Mouse (Mus musculus): Measurements from ENCODE around the gene Slc2a6. TPM values are rescaled to one million over a fixed set of nuclear protein-coding genes. Genes with fewer than 3 reads are reported as not detected.
A peak's percentile ranks its signal among the peaks of the same experiment; 100 is the strongest.

The Slc2a6 gene
- polyA plus RNA-seq, 1 experiment, result 1.8 TPM

DNA sequence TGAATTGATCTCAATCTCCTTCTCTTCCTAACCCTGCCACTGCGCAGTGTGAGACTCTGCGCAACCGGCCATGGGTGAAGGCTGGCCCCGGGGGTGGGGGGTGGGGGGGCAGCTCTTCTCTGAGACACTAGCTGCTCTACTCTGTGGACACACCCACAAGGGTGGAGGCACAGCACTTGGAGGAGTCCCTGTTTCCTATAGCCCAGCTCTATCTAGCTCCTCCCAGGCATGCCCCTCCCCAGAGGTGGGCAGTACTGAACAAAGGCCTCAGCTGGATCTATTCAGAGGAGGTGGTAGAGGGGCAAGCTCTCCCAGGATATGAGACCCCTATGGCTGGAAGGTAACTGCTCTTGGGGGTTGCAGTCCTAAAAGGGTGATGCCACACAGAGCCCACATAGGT lies 9.2 kb upstream of the Slc2a6 start:
- no peak overlapping the region for H3K4me3 ChIP-seq (ENCODE audit: insufficient read depth, low read depth, low read length)
- no peak overlapping the region for H3K27ac ChIP-seq (ENCODE audit: insufficient read depth, low read depth, low read length)
- no peak for DNase-seq
- peaks cover 7% of the 10 kb centered on the region; the same call in 1 of the 2 replicates for H3K4me1 ChIP-seq (ENCODE audit: control insufficient read depth, insufficient read depth, low read length)
- H3K27me3 ChIP-seq (replicated peaks; ENCODE audit: control insufficient read depth, insufficient read depth, low read length), result no peaks in the 10 kb centered on the region
- TF ChIP-seq POLR2A (IDR thresholded peaks at IDR 0.05; ENCODE audit: low read depth, low read length) (no peak), CTCF (conservative IDR thresholded peaks at IDR 0.05; ENCODE audit: insufficient read depth, insufficient read length, low read depth, low read length) (no peak)
- no peaks in the 10 kb centered on the region for H3K36me3 ChIP-seq (ENCODE audit: control insufficient read depth, insufficient read depth, low read length)
- 67% methylated on average over 4 of the region's 4 CpGs for WGBS

DNA sequence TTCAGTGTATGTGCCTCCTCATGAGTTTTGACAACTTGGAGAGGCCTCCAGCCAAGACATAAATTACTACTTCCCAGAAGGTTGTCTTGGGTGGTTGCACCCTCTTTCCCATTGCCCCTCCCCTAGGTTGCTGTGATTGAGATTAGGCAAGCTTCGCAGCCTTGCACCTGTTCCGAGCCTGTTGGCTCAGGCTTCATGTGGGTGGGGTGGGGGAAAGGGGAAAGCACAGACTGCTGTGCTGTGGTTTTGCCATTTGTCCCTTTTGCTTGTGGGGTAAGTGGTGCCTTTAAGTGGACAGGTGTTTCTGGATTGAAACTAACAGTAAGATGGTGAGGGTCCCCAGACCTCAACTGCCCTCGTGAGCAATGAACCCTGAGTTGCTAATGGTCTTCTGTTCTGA lies 8.2 kb upstream of the Slc2a6 start:
- H3K27ac ChIP-seq (ENCODE audit: insufficient read depth, low read depth, low read length), result no peak overlapping the region
- TF ChIP-seq POLR2A (IDR thresholded peaks at IDR 0.05; ENCODE audit: low read depth, low read length) (no peak), CTCF (conservative IDR thresholded peaks at IDR 0.05; ENCODE audit: insufficient read depth, insufficient read length, low read depth, low read length) (no peak)
- WGBS, result 47% methylated on average over 3 of the region's 3 CpGs
- no peaks in the 10 kb centered on the region for H3K36me3 ChIP-seq (ENCODE audit: control insufficient read depth, insufficient read depth, low read length)
- peaks cover 4% of the 10 kb centered on the region; the same call in 1 of the 2 replicates for H3K4me1 ChIP-seq (ENCODE audit: control insufficient read depth, insufficient read depth, low read length)
- no peaks in the 10 kb centered on the region for H3K27me3 ChIP-seq (replicated peaks; ENCODE audit: control insufficient read depth, insufficient read depth, low read length)
- no peak overlapping the region for H3K4me3 ChIP-seq (ENCODE audit: insufficient read depth, low read depth, low read length)
- no peak for DNase-seq

DNA sequence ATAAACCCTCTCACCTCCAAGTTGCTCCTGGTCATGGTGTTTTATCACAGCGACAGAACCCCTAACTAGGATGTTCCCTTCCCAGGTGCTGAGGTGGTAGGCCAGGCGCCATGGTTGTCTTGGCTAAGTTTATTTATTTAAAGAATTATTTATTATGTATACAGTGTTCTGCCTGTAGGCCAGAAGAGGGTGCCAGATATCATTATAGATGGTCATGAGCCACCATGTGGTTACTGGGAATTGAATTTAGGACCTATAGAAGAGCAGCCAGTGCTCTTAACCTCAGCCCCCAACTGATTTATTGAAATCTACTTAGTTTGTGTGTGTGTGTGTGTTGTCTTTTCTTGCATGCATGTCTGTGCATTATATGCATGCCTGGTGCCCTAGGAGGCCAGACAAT lies 4.6 kb upstream of the Slc2a6 start:
- Histone ChIP-seq H3K27ac (ENCODE audit: insufficient read depth, low read depth, low read length) (no peak overlapping the region), H3K36me3 (ENCODE audit: control insufficient read depth, insufficient read depth, low read length) (no peaks in the 10 kb centered on the region), H3K4me1 (ENCODE audit: control insufficient read depth, insufficient read depth, low read length) (peaks cover 2% of the 10 kb centered on the region; the same call in 1 of the 2 replicates), H3K4me3 (ENCODE audit: insufficient read depth, low read depth, low read length) (no peak overlapping the region), H3K27me3 (replicated peaks; ENCODE audit: control insufficient read depth, insufficient read depth, low read length) (no peaks in the 10 kb centered on the region)
- DNase-seq, result no peak
- 66% methylated on average over 2 of the region's 2 CpGs for WGBS
- TF ChIP-seq CTCF (conservative IDR thresholded peaks at IDR 0.05; ENCODE audit: insufficient read depth, insufficient read length, low read depth, low read length) (no peak), POLR2A (IDR thresholded peaks at IDR 0.05; ENCODE audit: low read depth, low read length) (no peak)

DNA sequence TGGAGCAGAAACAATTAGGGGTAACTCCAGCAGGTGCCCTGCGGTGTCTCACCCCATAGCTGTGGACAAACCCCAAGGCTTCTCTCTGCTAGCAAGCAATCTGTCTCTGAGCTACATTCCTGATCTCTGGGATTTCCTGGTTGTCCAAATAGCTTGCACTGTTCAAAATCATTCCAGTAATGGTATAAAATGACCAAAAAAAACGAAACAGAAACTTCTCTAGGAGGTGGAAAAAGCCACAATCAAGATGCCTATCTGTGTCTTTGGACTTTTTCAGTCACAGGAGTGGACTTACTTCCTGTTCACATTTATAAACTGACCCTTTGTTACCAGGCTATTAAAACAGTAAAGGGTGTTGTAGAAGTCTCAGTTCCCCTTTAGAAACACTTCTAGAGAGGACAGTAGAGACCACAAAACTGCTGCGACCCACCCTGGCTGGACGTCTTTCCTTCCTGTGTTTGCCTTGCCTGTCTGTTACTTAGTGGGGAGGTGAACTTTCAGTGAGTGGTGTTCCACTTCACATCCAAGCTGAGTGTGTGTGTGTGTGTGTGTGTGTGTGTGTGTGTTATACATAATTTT lies 728 bp upstream of the Slc2a6 start:
- Histone ChIP-seq H3K4me1 (ENCODE audit: control insufficient read depth, insufficient read depth, low read length) (peaks cover 2% of the 10 kb centered on the region; the same call in 1 of the 2 replicates), H3K4me3 (ENCODE audit: insufficient read depth, low read depth, low read length) (no peak overlapping the region), H3K36me3 (ENCODE audit: control insufficient read depth, insufficient read depth, low read length) (no peaks in the 10 kb centered on the region), H3K27me3 (replicated peaks; ENCODE audit: control insufficient read depth, insufficient read depth, low read length) (no peaks in the 10 kb centered on the region), H3K27ac (ENCODE audit: insufficient read depth, low read depth, low read length) (peak overlapping the region; percentile 40)
- TF ChIP-seq CTCF (conservative IDR thresholded peaks at IDR 0.05; ENCODE audit: insufficient read depth, insufficient read length, low read depth, low read length) (no peak), POLR2A (IDR thresholded peaks at IDR 0.05; ENCODE audit: low read depth, low read length) (no peak)
- WGBS, result 47% methylated on average over 4 of the region's 4 CpGs
- peak; percentile 40 for DNase-seq

DNA sequence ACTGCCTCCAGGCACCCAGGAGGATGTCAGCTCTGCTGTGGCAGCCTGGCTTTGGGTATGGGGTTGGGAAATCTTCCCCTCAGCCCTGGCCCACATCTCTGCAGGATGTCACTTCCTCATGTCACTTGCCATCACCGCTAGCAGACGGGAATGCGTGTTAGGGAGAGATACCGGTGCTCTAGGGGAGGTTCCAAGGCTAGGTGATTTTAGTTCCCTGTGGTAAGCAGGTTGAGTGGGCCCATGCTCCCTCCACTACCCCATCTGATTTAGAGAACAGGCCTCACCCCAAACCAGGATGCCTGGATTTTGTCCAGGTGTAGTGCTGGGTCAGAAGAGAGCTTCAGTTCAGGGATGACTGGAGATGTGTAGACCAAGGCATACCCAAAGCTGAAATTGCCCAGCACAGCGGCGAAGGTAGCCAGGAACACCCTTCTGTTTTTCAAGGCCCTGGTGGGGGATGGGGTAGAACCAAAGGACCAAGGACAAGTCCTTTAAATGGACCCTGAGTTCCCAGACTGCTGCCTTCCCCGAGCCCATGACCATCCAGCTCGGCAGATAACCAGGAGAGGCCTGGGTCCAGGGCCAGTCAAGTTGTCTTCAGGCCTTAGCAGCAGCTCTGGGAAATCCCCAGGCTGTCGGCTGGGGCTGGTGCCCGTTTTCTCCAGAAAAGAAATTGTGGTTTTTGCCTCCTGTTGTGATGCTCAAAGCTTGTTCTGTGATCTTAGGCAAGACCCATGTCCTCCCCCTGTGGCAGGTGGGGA lies 761 bp downstream of the Slc2a6 start:
- H3K4me3 ChIP-seq (ENCODE audit: insufficient read depth, low read depth, low read length), result no peak overlapping the region
- DNase-seq, result no peak
- no peaks in the 10 kb centered on the region for H3K36me3 ChIP-seq (ENCODE audit: control insufficient read depth, insufficient read depth, low read length)
- H3K27ac ChIP-seq (ENCODE audit: insufficient read depth, low read depth, low read length), result no peak overlapping the region
- WGBS, result 79% methylated on average over 10 of the region's 10 CpGs
- peaks cover 2% of the 10 kb centered on the region; the same call in 1 of the 2 replicates for H3K4me1 ChIP-seq (ENCODE audit: control insufficient read depth, insufficient read depth, low read length)
- TF ChIP-seq POLR2A (IDR thresholded peaks at IDR 0.05; ENCODE audit: low read depth, low read length) (no peak), CTCF (conservative IDR thresholded peaks at IDR 0.05; ENCODE audit: insufficient read depth, insufficient read length, low read depth, low read length) (no peak)
- no peaks in the 10 kb centered on the region for H3K27me3 ChIP-seq (replicated peaks; ENCODE audit: control insufficient read depth, insufficient read depth, low read length)

DNA sequence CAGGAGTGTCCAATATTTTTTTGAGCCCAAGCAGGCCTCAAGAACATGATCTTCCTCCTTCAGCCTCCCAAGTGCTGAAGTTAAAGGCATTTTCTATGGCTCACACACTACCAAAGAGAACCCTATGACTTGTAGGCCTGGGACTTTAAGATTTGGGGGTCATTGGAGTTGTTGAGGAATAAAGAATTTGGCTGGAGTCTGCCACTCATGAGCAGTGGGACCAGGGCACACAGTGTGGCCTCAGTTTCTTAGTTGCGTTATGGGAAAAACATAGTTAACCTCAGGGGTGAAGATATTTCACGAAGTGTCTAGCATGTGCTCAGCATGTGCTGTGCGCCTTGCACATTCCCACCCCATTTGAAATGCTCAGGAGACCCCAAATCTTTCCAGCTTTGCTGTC lies 1.5 kb downstream of the Slc2a6 start:
- Histone ChIP-seq H3K27me3 (replicated peaks; ENCODE audit: control insufficient read depth, insufficient read depth, low read length) (no peaks in the 10 kb centered on the region), H3K4me1 (ENCODE audit: control insufficient read depth, insufficient read depth, low read length) (peaks cover 2% of the 10 kb centered on the region; the same call in 1 of the 2 replicates), H3K4me3 (ENCODE audit: insufficient read depth, low read depth, low read length) (no peak overlapping the region), H3K27ac (ENCODE audit: insufficient read depth, low read depth, low read length) (no peak overlapping the region), H3K36me3 (ENCODE audit: control insufficient read depth, insufficient read depth, low read length) (no peaks in the 10 kb centered on the region)
- DNase-seq, result no peak
- 93% methylated on average over 3 of the region's 3 CpGs for WGBS
- TF ChIP-seq POLR2A (IDR thresholded peaks at IDR 0.05; ENCODE audit: low read depth, low read length), result no peak
- no peak for TF ChIP-seq CTCF (conservative IDR thresholded peaks at IDR 0.05; ENCODE audit: insufficient read depth, insufficient read length, low read depth, low read length)

DNA sequence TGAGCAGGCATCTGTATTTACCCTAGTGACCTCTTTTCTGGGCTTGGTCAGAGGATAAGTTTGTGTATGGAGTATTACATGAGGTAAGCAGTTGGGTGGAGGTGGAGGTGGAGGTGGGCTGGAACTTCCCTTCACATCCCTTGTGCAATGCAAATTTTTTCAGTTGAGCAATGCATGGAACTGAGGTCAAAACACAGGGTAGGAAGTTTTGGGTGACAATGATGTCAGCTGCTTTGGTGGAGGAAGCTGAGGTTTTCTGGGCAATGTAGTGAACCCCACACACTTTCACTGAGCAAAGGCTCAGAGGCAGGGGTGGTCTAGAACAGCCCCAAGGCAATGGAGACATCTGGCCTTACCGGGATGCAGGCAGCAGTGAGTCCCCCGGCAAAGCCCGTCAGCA lies 2.3 kb downstream of the Slc2a6 start:
- Histone ChIP-seq H3K27me3 (replicated peaks; ENCODE audit: control insufficient read depth, insufficient read depth, low read length) (no peaks in the 10 kb centered on the region), H3K27ac (ENCODE audit: insufficient read depth, low read depth, low read length) (no peak overlapping the region), H3K4me1 (ENCODE audit: control insufficient read depth, insufficient read depth, low read length) (peaks cover 2% of the 10 kb centered on the region; the same call in 1 of the 2 replicates), H3K4me3 (ENCODE audit: insufficient read depth, low read depth, low read length) (no peak overlapping the region), H3K36me3 (ENCODE audit: control insufficient read depth, insufficient read depth, low read length) (no peaks in the 10 kb centered on the region)
- no peak for DNase-seq
- 84% methylated on average over 3 of the region's 3 CpGs for WGBS
- TF ChIP-seq POLR2A (IDR thresholded peaks at IDR 0.05; ENCODE audit: low read depth, low read length) (no peak), CTCF (conservative IDR thresholded peaks at IDR 0.05; ENCODE audit: insufficient read depth, insufficient read length, low read depth, low read length) (no peak)
